Mouse (Mus musculus) liver, embryonic 14.5 days (tissue): Measurements from ENCODE around the gene Ess2. TPM values are rescaled to one million over a fixed set of nuclear protein-coding genes. Genes with fewer than 3 reads are reported as not detected.
"Not testable (repeated sequence)": the region's sequence is repeated elsewhere in the genome, so short reads cannot be mapped to it uniquely, and the experiment has no call there.

Experiments
- ATAC-seq: fragments of 200-750 bp; cut with Nextera tagmentation; 2 replicates; pipeline ENCODE4 v1.8.0; 2017; ENCODE audit warnings: moderate number of reproducible peaks, mild to moderate bottlenecking, moderate library complexity; ENCODE audit not compliant: insufficient read depth
- DNase-seq, 3 experiments: peaks; one replicate each; pipeline ENCODE4 v3.0.0-alpha.2; 2012 to 2013; ENCODE audit warnings: low read depth in 3 of 3, low spot score in 3 of 3
- H3K27ac ChIP-seq: fragments of 300-500 bp; sonication (generic); 2 replicates; pipeline ENCODE4 v1.5.1; 2014; ENCODE audit warnings: moderate library complexity, mild to moderate bottlenecking, control low read depth, inconsistent platforms
- H3K27me3 ChIP-seq: fragments of 300-500 bp; sonication (generic); 2 replicates; pipeline ENCODE4 v1.6.1; 2014; ENCODE audit warnings: mild to moderate bottlenecking, low read length, moderate library complexity; ENCODE audit not compliant: control insufficient read depth, insufficient read depth
- H3K36me3 ChIP-seq: fragments of 300-500 bp; sonication (generic); replicated peaks from 2 replicates; pipeline ENCODE4 v1.6.1; 2014; ENCODE audit warnings: low read depth; ENCODE audit not compliant: control insufficient read depth, insufficient read depth
- H3K4me1 ChIP-seq, 2 experiments: fragments of 200-500 bp in 1 of 2; fragments of 300-500 bp in 1 of 2; sonication (generic) in 1 of 2; replicated peaks; 2 replicates each; pipeline ENCODE4 v1.6.1; 2012 to 2014; ENCODE audit warnings: antibody characterized with exemption in 1 of 2, inconsistent platforms in 1 of 2, low read length in 1 of 2; ENCODE audit not compliant: control insufficient read depth in 2 of 2, insufficient read depth in 2 of 2
- H3K4me2 ChIP-seq: fragments of 300-500 bp; sonication (generic); 2 replicates; pipeline ENCODE4 v1.6.1; 2014; ENCODE audit warnings: low read depth, mild to moderate bottlenecking, control low read depth, moderate library complexity
- H3K4me3 ChIP-seq, 2 experiments: fragments of 200-500 bp in 1 of 2; fragments of 300-500 bp in 1 of 2; sonication (generic) in 1 of 2; 2 replicates each; pipeline ENCODE4 v1.5.1; 2012 to 2014; ENCODE audit warnings: low read depth in 2 of 2, low read length in 2 of 2, mild to moderate bottlenecking in 2 of 2, control low read depth in 1 of 2, inconsistent platforms in 1 of 2, moderate library complexity in 1 of 2; ENCODE audit not compliant: insufficient read depth in 1 of 2
- H3K9ac ChIP-seq: fragments of 300-500 bp; sonication (generic); replicated peaks from 2 replicates; pipeline ENCODE4 v1.6.1; 2014; ENCODE audit warnings: mild to moderate bottlenecking, control low read depth, moderate library complexity
- H3K9me3 ChIP-seq: fragments of 300-500 bp; sonication (generic); 2 replicates; pipeline ENCODE4 v1.6.1; 2016; ENCODE audit warnings: low read length, mixed read lengths; ENCODE audit not compliant: control insufficient read depth
- CTCF ChIP-seq: IDR thresholded peaks from 2 replicates; pipeline ENCODE4 v1.5.1; 2016; ENCODE audit warnings: antibody characterized with exemption, low read depth, control low read depth
- EP300 ChIP-seq: IDR thresholded peaks from 2 replicates; pipeline ENCODE4 v1.6.1; 2016; ENCODE audit warnings: antibody characterized with exemption, low read depth
- WGBS: fragments of 180-500 bp; shearing (Covaris S2); extraction: QIAGEN DNeasy Blood & Tissue Kit; methylation state at CpG from one replicate; pipeline ENCODE4 v1.1.7; 2014; ENCODE audit not compliant: insufficient replicate concordance; 5-methylcytosine and 5-hydroxymethylcytosine counted together
- polyA plus RNA-seq, 2 experiments: library from polyadenylated mRNA; depleted of rRNA in 1 of 2; stranded (reverse) in 1 of 2; unstranded in 1 of 2; fragments of >200 nt; fragmentation: Nextera tagmentation in 1 of 2; extraction: Ambion mirVana in 1 of 2; gene quantifications; 2 replicates each; pipeline versions ENCODE4 v1.2.1 to v1.2.3; 2012 to 2014

Gene Ess2
- polyA plus RNA-seq (2012; rRNA removed): 6.3 and 7.5 TPM in 2 replicates
- 6.8 and 7.6 TPM in 2 replicates for polyA plus RNA-seq (2014; fragmentation: Nextera tagmentation; extraction: Ambion mirVana)

GRCm38 (mm10) chr16:17911052-17911595, at the start of gene Ess2:
TSS of gene Ess2 (minus strand) at chr16:17911348.
- Histone ChIP-seq H3K9ac (peak within 1 kb of the TSS; percentile 71), H3K27ac (no peak within 1 kb of the TSS), H3K4me2 (peak within 1 kb of the TSS; percentile 93), H3K27me3 (peaks cover 44% of the 10 kb centered on the region), H3K4me1 (peaks cover 3 to 9% of the 10 kb centered on the region in 2 experiments; a peak in 2 of 4 replicates), H3K4me3 (peak within 1 kb of the TSS; percentile 74), H3K36me3 (peaks cover 12% of the 10 kb centered on the region), H3K9me3 (no peaks in the 10 kb centered on the region)
- 0% methylated on average over 35 of the region's 35 CpGs for WGBS
- ATAC-seq (peak; percentile 93), DNase-seq (peak; percentile 93 to 95 (median 94))
- TF ChIP-seq CTCF (peak; percentile 80), EP300 (0 out of 2 replicates have a peak, but pooled peaks have one; percentile 9)

- 82% methylated on average over 17 of the region's 17 CpGs for WGBS
- H3K27ac ChIP-seq, H3K4me1 ChIP-seq, DNase-seq, H3K9ac ChIP-seq, ATAC-seq, H3K27me3 ChIP-seq, H3K4me3 ChIP-seq, H3K4me2 ChIP-seq, H3K36me3 ChIP-seq, H3K9me3 ChIP-seq: not testable (repeated sequence)
Observed at GRCm38 (mm10) chr16:17956052-17956638, 45.0 kb upstream of the Ess2 start.

- Histone ChIP-seq H3K4me1 (no peaks in the 10 kb centered on the region), H3K9ac (no peak overlapping the region), H3K27ac (no peak overlapping the region), H3K9me3 (no peaks in the 10 kb centered on the region), H3K27me3 (no peaks in the 10 kb centered on the region), H3K4me2 (no peak overlapping the region), H3K36me3 (no peaks in the 10 kb centered on the region), H3K4me3 (no peak overlapping the region)
- DNase-seq (no peak), ATAC-seq (no peak)
- TF ChIP-seq CTCF (no peak), EP300 (no peak)
- 45% methylated on average over 4 of the region's 4 CpGs for WGBS
Observed at GRCm38 (mm10) chr16:17951618-17952017, 40.5 kb upstream of the Ess2 start.

GRCm38 (mm10) chr16:17950068-17950467, 38.9 kb upstream of the Ess2 start:
- H3K4me1 ChIP-seq: no peaks in the 10 kb centered on the region
- H3K4me3 ChIP-seq: no peak overlapping the region
- WGBS: 60% methylated on average over 4 of the region's 4 CpGs
- H3K27me3 ChIP-seq: no peaks in the 10 kb centered on the region
- no peaks in the 10 kb centered on the region for H3K36me3 ChIP-seq
- H3K9me3 ChIP-seq: no peaks in the 10 kb centered on the region
- H3K27ac ChIP-seq: no peak overlapping the region
- no peak for ATAC-seq
- no peak overlapping the region for H3K9ac ChIP-seq
- H3K4me2 ChIP-seq: no peak overlapping the region
- no peak for DNase-seq
- no peak for TF ChIP-seq EP300
- TF ChIP-seq CTCF: no peak

GRCm38 (mm10) chr16:17949421-17949877, 38.3 kb upstream of the Ess2 start:
- Histone ChIP-seq H3K4me3 (no peak overlapping the region), H3K4me1 (no peaks in the 10 kb centered on the region), H3K36me3 (no peaks in the 10 kb centered on the region), H3K9ac (no peak overlapping the region), H3K9me3 (no peaks in the 10 kb centered on the region), H3K4me2 (no peak overlapping the region), H3K27ac (no peak overlapping the region), H3K27me3 (no peaks in the 10 kb centered on the region)
- TF ChIP-seq CTCF (no peak), EP300 (no peak)
- DNase-seq (no peak), ATAC-seq (no peak)
- 45% methylated on average over 2 of the region's 2 CpGs for WGBS
